Mouse (Mus musculus) heart, postnatal 4 days (tissue): ENCODE results near the gene Trim9. TPM values are rescaled to one million over a fixed set of nuclear protein-coding genes. Genes with fewer than 3 reads are reported as not detected.
A peak's percentile ranks its signal among the peaks of the same experiment; 100 is the strongest.

Experiments
- DNase-seq: peaks from one replicate; pipeline ENCODE4 v3.0.0; 2021
- total RNA-seq, 2 experiments: library from RNA; stranded (reverse); gene quantifications; 2 replicates each; pipeline ENCODE4 v1.2.3; 2021

The Trim9 gene
- under 1 TPM; 0.36 to 0.95 TPM for total RNA-seq

GRCm38 (mm10) chr12:70347202-70347841 lies at the start of gene Trim9:
Gene Trim9 (minus strand): TSS chr12:70347614.
- DNase-seq: peak; percentile 96

GRCm38 (mm10) chr12:70395061-70395460 lies 47.6 kb upstream of the Trim9 start:
- no peak for DNase-seq

- no peak for DNase-seq
Measured at GRCm38 (mm10) chr12:70391236-70391635, 43.8 kb upstream of the Trim9 start.

DNA sequence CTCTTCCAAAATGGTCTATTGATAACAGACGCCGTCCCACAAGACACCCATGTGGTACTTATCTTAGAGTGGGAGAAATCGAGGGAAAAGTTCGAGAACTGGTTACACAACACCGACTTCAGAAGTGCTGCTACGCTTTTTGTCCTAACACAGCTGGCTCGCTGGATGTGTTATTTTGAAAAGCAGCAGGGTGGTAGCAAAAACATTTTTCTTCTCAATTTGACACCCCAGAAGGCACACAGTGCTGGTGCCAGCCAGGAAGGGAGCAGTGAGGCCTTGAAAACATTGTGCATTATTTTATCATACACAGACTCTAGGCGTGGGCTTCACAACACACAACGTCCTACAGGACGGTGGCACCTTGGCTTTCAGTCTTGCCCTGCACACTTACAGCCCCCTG lies 27.6 kb upstream of the Trim9 start:
- no peak for DNase-seq

DNA sequence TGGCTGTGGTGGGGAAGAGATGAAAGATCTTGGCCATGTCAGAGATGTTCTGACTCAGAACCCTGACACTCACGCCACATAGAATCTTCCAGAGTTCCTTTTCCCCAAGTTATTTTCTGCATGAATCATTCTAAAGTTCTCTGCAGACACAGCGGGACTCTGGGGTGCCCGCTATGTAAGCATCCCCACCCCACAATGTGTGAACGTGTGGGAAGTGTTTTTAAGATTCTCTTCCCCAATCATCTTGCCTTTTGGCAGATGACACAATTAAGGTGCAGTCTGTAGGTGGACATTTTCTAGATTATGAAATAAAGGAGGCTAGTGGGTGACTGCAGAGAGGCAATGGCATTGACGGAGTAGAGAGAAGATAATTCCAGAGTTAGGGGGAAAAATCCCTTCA lies 25.5 kb upstream of the Trim9 start:
- no peak for DNase-seq

GRCm38 (mm10) chr12:70369348-70369747 lies 21.9 kb upstream of the Trim9 start:
- DNase-seq: no peak

- DNase-seq: no peak
Measured at GRCm38 (mm10) chr12:70368820-70369219, 21.4 kb upstream of the Trim9 start.

DNA sequence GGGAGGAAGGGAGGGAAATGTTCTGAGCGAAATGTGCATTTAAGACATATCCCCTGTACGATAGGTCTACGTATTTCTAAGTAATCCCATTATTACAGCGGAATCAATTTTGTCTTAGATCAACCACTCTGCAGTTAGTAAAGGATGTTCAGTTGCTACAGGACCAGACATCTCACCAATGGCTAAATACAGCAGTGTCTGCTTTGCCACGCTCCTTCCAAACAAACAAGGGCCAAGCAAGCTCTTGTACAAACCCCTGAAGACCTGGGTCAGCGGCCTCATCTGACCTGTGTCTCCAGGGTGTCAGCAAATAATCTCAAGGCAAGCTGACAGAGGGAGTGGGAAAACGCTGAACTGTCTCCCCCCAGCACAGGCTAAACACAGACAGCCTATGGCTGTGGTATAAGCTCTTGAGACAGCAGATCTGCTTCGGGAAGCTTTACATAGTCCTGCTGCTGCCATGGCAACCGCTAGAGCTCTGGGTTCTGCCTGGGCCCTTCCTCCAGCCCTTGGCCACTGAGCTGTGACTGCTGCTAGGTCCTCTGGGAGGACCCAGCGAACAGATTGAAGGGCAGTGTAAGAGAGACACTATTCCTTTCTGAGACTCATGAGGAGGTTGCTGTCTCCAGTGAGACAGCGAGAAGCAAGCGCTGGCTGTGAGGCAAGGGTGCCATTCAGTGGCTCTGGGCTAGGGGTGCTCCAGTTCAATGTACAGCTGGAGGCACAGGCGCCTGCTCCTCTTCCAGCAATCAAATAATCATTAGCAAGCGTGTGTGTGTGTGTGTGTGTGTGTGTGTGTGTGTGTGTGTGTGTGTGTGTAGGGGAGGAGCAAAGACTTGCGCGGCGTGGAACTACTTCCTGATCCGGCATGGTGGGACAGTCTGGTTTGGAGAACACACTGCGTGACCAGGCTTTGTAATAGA lies 20.2 kb upstream of the Trim9 start:
- peak; percentile 49 for DNase-seq

GRCm38 (mm10) chr12:70363016-70363415 lies 15.6 kb upstream of the Trim9 start:
- DNase-seq: no peak

GRCm38 (mm10) chr12:70360276-70360675 lies 12.9 kb upstream of the Trim9 start:
- no peak for DNase-seq

- DNase-seq: no peak
Measured at GRCm38 (mm10) chr12:70359443-70359842, 12.0 kb upstream of the Trim9 start.

DNA sequence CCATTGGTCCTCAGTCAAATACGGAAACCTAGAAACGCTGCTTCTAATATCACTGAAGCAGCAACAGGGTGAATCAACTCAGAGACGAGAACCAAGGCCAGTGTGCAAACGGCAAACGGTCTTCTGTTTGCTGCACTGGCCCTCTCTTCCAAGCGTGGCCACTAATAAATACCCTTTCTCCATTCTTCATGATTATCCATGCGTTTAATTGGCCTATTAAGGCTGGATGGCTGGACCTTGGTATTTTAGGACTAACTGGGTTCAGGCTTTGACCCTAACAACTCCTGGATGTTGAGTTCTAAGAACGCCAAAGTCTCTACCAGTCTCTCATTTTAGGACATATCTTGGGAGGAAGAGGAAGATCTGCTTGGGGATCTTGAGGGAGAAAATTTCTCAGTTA lies 7.5 kb upstream of the Trim9 start:
- no peak for DNase-seq

DNA sequence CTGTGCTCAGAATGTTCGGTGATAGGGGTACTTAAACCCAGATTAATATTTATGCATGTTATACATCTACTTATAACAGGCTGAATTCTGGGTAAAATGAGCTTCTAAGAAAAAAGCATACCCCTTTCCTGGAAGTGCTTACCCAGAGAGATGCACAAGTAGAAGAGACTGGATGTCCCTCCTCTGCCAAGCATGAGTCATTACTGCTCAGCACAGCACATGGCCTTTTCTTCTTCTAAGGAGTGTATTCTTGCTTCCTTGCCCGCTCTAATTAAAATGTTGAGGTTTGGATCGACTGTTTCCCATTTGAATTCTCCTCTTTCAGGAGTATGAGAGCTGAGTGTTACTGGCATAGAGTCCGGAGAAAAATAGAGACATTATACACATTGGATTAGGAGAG lies 3.1 kb upstream of the Trim9 start:
- no peak for DNase-seq

DNA sequence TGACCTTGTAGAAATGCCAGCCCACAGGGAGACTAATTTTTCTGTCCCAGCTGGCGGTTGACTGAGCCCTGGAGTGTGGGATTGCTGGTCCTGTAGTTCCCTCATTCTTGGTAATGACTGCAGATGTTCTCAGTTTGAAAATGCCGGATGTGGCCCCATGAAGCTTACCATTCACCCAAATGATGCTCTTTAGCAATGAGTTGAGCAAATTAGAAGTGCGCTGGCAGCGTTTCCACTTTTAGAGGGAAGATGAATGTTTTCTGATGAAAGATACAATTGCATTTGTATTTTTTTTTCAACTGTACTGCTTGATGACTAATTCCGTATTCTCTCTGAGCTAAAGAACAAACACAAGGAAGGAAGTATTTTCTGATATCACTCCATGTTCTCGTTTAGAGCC lies 2.4 kb upstream of the Trim9 start:
- DNase-seq: no peak

DNA sequence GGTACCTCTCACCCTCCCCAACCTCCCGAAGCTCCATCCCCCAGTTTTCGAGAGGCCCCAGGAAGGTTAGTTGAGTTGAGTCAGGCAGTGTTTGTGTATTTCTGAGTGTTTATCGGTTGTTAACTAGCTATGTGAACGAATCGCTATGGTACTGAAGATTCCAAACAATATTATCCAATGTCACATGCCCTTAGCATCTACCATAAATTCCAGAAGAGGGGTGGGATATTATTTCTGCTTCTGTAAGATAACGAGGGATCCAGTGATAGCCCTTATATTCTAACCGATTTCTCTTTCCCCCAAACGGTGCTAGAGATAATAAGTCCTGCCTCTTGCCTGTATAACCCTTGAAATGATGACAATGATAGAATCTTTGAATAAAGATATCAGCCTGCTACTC lies 612 bp upstream of the Trim9 start:
- DNase-seq: no peak

- peak; percentile 17 for DNase-seq
Measured at GRCm38 (mm10) chr12:70346139-70347026, 1.0 kb downstream of the Trim9 start.

DNA sequence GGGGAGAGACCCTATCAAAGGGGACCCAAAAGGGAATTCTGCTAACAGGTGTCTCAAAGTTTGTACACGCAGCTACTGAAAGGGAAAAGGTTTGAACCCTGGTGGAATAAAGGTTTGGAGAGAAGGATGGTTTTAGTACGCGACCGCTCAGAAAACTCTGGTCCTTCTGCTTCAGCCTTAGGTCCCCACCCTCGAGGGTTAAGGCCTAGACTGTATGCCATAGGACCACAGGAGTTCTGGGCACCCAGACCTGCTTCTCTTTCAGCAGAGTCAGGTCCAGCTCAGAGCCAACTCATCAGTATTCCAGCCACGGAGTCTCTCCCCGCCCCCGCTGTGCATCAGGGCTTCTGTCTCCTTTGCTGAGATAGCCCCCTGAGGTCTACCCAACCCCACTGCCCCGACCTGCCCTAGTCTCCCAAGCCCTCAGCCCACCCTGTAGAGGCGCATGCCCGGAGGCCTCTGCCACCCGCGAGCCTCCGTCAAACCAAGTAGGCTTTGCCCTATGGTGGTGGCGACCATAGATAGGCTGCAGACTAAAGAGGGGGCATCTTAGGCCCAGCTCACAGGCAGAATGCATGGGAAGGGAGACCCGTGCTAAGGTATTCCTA lies 1.8 kb downstream of the Trim9 start:
- no peak for DNase-seq

DNA sequence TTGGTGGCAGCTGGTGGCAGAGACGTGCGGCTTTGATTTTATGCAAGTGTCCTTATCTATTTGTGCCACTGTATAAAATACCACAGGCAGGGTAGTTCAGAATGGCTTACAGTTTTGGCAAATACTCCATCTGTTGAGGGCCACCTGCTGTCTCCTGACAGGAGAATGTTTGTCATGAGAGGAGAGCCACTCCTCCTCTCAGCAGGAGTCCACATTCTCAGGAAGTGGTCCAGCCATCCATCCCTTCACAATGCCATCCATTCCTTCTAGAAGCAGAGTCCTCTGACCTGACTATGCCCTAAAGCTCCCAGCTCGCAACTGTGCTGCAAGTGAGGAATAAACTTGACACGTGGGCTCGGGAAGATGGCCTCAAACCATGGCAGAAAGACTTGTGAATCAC lies 12.2 kb downstream of the Trim9 start:
- no peak for DNase-seq

DNA sequence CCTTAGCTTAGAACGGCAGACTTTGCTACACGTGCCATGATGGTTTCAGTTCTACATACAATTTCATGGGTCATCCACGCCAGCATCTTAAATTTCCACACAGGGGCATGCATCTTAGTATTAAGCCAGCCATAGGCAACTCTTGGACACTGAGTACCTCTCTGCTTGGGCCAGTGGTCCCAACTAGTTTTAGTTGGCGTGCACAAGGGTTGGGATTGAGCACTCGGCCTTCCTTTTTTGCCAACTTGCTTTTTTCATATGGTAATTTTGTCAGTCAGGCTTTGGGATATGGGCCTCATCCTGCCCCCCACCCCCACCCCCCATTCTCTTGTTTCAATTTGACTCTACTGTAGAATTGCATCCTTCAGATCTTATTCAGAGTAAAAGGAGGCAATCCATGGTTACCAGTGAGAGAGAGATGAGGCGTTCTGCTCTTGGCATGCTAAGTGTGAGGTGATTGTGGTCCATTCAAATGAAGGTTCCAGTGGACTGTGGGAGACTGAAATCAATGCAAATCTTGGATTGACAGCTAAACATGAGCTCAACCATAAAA lies 14.1 kb downstream of the Trim9 start:
- DNase-seq: no peak

- DNase-seq: peak; percentile 18
Measured at GRCm38 (mm10) chr12:70329059-70329458, 18.4 kb downstream of the Trim9 start.

- DNase-seq: no peak
Measured at GRCm38 (mm10) chr12:70326956-70327355, 20.5 kb downstream of the Trim9 start.

GRCm38 (mm10) chr12:70326393-70326792 lies 21.0 kb downstream of the Trim9 start:
- DNase-seq: no peak
